Mouse (Mus musculus) cerebellum, adult 8-10 months (tissue): ENCODE measurements around the gene Fgfr2.

Experiments used
- DNase-seq: peaks from one replicate; pipeline ENCODE4 v3.0.0; 2022

Fgfr2 gene

DNA sequence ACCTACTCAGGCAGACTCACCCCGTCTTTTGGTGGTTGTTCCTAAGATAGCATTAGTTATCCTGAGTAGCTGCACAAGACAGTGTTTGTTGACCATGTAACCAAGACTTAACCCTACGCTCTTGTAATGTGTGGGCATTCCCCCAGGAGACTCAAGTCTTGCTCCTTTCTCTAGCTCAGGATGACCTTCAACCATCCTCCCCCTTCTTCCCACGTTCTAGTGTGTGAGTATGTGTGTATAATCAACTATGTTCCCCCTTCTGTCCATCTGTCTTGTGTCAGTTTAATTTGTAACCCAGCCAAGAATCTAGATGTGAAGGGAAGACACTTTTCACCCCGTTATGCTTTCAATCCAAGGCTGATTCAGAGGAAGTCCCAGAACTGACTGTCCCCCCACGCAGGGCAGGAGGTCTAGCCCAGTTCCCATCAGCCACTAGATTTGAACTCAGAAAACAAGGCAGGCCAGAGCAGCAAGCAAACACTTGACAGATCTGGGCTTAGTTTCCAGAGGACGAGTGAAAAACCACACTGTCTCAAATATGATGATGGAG, 815.4 kb downstream of the Fgfr2 start:
- DNase-seq = no peak

DNA sequence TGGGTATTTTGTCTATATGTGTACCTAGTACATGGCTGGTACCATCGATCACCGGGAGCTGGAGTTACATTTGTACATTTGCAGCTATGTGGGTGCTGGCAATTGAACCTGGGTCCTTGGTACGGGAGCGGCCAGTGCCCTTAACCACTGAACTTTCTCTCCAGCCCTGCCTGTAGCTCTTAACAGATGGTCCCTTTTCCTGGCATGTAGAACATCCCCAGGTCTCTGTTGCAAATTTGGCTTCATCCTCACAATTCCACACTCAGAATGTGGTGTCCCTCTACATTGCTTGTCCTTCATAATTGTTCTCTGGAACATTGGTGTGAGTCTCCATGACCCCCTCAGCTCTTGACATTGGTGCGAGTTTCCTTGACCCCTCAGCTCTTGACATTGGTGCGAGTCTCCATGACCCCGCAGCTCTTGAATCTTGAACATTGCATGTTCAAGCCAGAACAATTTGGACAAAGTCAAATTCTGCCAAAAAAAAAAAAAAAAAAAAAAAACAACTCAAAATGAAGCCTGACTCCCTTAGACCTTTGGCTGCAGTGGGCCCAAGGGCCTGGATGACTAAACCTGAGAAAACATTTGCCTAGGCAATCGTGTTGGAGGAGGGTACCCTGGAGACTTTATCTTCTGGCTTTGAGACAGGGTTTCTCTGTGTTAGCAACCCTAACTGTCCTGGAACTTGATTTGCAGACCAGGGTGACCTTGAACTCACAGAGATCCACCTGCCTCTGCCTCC, 816.3 kb downstream of the Fgfr2 start:
- DNase-seq = no peak

DNA sequence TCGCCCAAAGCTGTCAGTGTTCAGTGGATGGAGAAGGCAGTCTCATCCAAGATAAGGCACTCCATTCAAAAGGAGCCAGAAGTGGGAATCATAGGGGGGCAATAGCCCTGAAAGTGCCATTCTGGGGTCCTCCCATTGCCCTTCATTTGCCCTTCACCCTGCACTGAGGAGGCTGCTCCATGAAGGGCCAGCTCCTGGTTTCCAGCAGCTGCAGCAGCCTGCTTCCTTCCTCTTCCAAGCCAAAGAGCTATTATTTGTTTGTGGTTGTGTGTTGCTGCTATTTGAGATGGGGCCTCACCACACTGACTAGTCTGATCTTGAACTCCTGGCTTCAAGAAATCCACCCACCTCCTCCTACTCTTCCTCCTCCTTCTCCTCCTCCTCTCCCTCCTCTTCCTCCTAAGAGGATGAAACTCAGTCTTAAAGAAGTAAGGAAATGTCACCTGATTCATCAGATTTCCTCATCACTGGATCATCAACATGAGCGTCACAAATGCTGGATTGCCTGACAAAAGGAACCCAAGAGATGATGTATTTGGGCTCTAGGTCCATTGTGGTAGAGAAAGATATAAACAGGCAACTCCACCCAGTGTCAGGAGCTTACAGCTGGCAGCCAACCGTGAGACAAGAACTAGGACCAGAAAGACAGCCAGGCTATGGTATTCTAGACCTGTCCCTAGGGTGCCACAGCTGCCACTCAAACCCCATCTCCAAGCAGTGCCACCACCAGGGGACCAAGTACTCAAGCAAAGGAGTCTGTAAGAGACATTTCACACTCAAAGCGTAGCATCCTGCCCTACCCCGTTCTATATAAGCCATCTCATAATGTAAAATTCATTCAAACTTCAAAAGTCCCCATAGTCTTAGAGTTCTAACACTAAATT, 817.4 kb downstream of the Fgfr2 start:
- DNase-seq = no peak

DNA sequence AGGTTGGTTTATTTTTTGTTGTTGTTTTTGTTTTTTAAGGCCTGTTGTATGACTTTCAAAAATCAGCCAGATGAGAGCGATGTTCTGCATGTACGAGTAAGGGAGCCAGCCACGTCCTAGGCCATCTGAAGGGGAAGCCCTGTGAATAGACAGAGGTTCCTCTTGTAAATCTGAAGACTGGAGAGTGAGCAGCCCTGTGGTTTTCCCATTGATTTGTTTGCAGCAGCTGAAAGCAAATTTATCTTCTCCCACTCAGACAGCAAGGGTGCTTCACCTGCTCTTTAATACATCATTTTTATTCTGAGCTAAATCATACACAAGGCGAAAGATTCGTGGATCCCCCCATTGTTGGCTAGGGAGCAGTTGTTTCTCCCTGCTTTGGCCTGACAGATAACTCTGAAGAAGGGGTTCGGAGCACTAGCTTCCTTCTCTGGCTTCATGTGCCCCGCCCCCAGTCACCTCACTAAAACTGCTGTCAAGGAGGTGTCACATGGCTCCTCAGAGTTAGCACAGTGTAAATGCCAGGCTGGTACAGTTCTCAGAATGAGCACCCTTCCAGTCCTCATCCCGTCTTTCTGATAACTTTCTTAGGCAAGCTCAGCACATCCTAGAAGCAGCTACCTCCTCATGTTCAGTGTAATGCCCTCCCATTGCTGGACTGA, 818.6 kb downstream of the Fgfr2 start:
- DNase-seq = no peak

DNA sequence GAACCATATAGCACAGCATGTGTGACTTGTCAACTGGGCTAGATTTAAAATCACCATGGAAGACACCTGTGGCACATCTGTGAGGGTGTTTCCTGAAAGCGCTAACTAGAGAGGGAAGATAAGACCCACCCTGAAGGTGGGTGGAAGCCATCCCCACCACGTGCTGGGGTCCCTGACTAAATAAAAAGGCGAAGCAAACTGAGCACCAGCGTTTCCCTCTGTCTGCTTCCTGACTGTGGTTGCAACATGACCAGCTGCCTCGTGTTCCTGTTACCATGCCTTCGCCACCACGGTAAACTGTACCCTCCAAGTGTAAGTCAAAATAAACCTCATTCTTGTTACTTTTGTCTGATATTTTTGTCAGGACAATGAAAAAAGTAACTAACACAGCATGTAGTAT, 819.2 kb downstream of the Fgfr2 start:
- DNase-seq = no peak

DNA sequence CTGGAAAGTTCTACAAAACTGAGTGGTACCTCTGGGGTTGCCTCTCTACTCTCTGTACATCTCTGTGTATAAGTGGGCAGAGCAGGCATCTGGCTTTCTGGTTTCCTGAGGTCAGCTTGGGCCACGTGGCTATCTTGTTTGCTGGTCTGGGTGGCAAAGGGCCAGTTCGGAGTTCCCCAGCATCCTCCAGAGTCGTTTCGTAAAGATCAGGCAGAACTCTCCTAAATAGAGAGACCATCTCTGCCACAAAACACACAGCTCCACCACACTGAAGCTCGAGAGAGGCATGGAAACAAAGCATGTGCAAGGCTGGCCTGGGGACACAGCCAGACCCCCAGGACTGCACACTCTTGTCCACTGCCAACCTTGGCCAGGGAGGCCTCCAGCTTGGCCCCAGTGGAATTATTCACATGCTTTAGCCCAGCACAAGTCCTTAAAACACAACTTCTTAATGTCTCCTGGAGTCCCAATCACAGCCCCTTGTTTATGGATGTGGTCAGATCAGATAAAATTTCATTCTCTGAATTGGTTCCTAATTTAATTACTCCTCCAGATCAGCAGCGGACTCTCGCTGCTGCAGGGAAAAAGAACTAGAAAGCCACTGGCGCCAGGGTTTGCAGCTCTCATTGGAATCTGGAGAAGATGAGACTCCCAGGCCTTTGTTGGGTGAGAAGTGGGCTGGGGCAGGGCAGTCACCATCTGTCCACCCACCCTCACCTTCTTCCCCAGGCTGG, 820.5 kb downstream of the Fgfr2 start:
- DNase-seq = no peak

DNA sequence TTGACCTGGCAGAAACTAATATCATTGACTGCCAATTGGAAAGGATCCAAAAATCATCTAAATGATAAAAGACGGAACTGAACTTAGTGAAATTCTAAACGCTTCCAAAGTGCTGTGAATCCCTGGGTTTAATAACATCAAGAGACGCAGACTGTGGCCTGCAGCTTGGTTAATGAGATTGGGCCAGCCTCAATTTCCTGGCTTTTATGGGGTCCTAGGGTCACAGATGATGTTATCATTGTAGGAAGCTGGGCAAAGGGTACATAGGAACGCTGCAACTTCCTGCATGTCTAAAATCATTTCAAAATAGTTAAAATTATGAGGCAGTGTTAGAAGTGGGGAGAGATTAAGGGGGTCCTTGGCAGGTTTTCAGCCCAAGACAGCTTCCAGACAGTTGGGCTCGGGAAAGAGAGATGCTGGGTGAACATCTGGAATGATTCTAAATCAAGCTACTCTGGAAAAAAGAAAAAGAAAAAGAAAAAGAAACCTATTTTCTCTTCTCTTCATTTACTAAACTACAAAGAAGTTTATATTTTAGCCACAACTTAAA, 823.4 kb downstream of the Fgfr2 start:
- no peak for DNase-seq

DNA sequence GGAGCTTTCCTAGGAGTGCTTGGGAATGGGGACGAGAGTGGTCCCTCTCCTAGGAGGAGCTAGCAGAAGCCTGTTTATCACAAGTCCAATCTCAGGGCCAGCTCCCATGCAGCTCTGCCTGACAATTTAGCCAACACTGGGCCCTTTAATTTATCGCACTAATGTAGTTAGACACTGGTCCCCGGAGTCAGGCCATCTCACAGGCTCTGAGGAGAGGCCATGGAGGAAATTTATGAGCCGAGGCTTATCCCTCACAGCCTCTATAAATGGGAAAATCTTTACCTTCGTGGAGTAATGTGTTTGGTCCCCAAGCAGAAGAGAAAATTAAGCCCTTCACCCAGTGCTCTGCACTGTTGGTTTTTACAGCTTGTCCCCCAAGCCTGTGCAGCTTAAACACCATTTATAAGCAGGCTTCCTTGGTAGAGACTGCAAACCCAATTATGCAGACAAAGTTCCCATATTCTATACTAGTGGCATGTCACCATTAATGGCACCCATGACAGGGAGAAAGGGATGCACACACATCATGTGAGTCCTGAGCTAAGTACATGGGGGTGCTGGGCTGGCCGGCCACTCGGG, 824.6 kb downstream of the Fgfr2 start:
- no peak for DNase-seq

DNA sequence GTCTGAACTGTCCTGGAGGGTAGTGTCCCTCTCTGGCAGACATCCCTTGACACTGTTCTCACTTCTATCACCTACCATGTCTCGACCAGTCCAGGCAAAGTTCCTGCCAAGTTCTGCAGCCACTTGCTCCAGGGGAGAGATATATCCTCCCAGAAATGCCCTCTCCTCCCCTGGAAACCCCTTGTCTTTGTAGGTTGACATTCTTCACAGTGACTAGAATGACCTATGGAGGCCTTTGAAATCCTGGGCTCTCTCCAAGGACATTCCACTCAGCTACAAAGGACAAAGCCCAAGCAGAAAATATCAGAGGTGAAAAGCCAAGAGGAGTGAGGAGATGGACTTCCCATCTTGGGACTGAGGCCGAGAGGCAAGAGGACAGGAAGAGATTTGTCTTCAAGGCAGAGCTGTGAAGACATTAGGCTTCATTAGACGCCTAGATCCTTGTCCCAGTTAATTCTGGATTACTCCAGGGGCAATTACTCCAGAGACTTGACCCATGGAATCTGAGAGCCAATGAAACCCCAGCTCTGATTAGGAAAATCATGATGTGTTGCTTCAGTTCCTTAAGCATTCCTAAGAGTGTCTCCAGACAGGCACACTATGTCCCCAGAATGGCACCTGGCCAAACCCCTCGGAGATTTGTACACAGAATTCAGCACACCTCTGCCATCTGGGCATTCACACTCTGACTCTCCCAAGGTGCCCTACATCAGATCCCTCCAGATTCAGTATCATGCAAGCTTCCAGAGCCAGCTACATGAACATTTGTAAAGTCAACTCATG, 826.3 kb downstream of the Fgfr2 start:
- no peak for DNase-seq

DNA sequence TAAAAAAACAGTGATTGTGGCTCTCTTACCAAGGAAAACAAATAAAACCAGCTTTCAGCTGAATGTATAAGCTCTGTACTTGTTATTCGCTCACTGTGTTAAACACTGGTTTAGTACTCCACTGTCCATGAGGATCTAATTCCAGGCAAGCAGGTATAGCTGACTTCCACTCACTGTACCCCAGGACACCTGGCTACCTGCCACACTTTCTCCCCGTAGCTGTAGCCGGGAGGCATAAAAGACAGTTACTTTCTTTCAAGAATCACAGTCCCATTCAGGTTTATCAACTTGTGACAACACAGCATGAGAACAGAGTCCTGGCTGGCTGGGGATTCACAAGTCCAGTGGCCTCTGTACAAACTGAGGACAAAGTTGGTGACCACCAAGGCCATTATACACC, 827.0 kb downstream of the Fgfr2 start:
- DNase-seq = peak; percentile 69

DNA sequence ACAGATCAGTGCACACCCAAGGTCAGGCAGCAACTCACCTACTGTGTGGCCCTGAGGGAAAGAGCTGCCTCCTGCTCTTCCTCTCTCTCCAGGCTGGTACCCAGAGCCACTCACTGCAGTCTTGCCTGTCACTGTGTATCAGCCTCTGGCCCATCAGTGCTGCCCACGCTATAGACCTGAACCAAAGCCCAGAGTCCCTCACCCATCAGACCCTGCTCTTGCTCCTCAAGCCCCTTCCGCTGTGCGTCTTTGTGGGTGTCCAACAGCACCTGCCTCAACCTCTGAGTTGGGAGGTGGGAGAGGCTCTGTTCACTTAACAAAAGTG, 835.8 kb downstream of the Fgfr2 start:
- no peak for DNase-seq

DNA sequence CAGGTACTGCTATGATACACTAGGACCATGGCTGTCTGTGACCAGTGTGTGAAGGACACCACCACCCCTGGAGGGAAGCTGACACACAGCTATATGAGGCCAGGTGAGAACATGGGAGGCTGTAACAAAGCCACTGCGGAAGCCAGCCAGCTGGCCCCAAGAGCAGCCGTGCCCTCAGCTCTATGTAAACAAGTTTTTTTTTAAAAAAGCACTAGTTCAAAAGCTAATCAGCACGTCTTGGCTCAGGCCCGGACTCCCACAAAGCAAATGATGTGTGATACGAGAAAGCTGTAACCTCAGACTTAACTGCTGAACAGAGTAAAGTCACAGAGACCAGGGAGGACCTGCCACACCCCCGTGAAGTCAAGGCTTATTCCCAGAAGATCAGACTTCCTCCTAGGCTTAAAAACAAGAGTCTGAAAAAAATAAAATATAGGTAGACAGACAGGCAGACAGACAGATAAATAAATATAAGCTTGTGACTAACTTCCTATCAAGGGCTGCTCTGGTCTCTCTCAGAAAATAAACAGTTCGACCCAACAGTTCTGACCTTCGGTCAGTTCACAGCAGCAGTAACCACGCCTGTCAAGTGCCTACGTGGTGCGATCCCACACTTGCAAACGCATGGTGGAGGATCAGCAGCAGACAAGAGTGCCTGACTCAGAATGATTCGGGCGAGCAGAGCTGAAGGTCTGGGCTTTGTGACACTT, 836.4 kb downstream of the Fgfr2 start:
- no peak for DNase-seq

DNA sequence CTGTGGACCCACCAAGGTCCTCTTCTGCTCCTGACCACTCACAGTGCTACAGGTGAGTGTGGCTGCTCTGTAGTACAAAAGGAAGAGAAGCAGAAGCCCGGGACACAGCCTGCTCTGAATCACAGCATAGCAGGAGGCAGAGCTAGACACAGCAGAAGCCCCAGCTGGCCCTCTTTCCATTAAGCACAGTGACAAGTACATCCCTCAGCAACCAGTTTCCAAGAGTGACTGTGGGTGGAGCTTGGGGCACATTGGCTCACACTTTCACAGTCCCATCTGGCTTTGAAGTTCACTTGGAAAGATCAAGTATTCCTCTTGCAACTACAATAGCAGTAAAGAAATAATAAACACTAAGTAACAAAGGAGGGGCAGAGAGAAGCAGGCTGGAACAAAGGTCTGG, 838.4 kb downstream of the Fgfr2 start:
- no peak for DNase-seq

DNA sequence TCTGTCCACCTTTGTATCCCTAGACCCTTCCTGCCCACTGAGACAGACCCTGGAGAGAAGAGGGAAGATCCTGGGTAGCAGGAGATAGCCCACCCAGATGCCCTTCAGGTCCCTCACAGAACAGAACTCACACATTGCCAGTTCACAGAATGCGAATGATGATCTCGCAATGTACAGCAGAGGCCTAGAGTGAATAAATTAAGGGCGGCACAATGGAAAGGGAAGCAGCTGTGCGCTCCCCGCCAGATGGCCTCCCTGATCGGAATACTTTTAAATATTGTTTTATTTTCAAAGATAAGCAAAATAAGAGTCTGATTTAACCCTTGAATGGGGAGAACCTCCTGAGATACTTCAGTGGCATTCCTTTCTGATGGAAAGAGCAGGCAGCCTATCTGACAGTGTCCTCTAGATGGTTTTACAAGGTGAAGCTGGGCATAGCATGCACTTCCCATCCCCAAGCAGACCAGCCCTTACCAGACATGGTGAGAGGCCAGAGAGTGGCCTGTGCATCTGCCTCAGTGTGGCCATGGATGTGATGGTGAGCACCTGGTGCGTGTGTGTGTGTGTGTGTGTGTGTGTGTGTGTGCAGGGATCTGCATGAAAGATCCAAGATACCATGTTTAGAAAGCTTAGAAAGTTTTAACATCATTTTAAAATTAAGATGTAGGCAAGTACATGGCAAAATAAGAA, 839.0 kb downstream of the Fgfr2 start:
- DNase-seq = no peak

DNA sequence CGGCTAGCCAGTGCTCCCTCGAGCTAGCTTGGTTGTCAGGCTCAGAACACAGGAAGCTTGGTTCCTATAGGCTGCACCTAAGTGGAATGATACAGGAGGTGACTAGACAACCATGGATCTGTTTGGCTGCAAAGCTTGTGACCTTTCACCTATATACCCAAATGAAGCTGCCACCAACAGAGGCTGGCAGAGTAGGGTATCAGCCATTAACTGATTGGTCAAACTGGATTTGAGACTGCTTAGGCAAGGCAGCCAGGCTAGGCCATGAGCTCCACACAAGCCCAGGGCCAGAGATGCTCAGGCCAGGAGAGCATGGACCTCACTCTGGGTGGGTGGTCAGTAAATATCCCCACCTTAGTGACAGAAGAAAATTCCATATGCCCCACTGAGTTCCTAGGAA, 840.6 kb downstream of the Fgfr2 start:
- no peak for DNase-seq

DNA sequence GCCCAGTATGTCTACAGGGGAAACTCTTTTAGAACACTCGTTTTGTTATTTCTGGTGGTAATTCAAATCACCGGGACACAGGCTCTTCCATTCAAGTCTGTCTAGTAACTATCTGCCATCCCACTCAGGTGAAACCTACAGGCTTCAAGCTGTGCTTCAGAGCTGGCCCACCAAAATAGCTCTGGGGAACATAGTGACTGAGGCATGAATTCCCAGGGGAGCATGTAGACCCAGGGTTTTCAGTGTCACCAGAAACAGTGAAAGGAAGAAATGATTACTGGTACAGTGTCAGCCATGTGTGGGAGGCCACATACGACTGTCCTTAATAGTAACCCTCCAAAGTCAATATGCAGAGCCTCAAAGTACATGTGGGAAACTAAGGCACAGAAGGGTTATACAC, 841.0 kb downstream of the Fgfr2 start:
- DNase-seq = no peak

DNA sequence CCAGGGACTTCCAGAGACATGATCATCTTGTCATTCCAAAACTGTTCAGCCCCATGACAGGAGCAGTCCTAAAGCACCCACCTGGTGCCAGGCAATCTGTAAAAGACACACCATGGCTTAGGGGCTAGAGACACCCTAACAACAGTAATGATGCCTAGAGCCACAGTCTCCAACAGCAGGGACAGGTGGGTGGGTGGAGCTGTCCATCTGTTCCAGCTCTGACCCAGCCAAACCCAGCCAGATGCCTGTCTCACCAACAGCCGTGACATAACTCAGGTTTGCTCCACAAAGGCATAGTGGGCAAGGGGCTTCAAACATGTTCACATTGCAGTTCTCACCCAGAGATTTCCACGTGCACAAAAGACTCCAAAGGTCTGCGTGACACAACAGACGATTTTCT, 841.4 kb downstream of the Fgfr2 start:
- peak; percentile 67 for DNase-seq

DNA sequence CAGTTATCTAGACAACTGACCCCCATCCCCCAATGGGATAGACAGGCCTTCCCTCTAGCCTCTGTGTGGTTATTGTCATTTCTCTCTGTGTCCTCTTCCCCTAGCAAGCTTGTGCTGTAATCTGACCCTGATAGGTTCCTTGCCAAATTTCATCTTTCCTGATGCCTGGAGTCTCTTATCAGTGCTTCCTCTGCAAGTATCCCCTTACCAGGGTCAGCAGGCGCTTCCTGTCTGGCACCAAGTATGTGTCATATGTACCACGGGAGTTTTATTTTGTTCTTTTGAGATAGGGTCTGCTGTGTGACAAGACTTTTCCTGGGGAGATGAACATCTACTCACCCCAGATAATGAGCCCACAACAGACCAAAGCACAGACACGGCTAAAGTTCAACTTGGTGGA, 844.5 kb downstream of the Fgfr2 start:
- no peak for DNase-seq

DNA sequence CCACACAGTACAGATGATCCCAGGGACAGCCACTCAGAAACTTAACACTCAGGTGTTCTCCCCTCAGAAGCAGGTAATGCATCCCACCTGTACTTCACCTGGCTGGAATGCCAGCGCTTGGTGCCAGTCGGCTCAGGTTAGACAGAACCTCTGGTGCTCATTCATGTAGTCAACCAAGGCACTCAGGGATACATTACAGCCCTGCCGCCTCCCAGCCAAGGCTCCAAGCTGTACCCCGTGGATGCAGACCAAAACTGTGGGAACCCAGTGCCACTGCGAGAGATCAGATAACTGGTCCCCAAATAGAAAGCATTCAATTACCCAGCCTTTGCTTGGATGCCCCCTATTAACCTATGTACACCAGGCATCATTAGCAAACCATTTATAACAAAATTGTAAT, 846.9 kb downstream of the Fgfr2 start:
- DNase-seq = no peak
